Mouse (Mus musculus): ENCODE measurements around the gene Tbc1d10a.

The Tbc1d10a gene

DNA sequence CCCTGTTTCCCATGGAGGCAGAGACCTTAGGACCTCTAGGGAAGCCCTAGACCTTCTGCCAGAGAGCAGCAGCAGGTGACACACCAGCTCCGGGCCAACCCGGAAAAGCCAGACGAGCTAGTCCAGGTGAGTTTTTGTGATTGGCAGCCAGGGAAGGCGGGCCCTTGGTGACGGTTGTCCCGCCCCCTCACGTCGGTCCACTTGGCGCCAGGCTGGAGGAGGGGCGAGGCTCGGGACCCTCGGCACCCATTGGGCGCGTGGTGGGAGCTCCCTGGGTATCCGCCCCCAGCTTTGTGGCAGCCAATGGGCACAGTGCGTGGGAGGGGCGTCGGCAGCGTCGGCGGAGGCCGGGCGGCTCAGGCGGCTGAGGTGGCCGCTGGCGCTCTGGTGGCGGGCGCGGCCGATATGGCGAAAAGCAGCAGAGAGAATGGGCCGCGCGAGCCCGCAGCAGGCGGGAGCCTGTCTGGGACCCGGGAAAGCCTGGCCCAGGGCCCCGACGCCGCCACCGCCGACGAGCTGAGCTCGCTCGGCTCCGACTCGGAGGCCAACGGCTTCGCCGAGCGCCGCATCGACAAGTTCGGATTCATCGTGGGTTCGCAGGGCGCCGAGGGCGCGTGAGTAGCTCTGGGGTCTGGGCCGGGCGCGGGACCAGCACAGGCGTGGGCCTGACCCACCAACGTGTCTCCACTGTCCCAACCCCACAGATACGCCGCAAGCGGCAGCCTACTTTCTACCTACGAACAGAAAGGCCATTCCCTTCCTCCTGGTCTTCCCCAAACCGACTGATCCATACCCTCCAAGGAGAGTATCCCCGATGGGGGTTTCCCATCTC lies at the start of gene Tbc1d10a:
Tbc1d10a (plus strand) TSS at position 304 of the 832 bp plus-strand sequence.
- DNase-seq (ENCODE audit: extremely low read depth, low read depth): peak; percentile 82

DNA sequence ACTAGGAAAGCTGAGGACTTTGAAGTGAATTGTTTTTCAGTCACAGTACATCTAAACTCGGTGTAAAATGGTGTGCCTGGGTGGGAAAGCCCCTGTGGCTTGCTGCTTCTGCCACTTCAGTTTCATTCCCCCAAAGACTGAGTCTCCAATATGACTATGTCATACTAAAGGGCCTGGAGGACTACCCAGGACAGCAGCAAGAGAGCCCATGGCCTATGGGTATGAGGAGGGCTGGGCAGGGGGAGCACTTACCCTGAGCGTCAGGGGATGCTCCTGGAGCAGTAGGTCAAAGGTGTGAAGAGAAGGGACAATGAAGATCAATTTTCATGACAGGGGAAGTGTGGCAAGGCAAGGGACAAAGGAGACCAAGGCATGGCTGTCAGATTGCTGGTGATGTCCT lies 47.6 kb upstream of the Tbc1d10a start:
- no peak for DNase-seq (ENCODE audit: extremely low read depth, low read depth)

DNA sequence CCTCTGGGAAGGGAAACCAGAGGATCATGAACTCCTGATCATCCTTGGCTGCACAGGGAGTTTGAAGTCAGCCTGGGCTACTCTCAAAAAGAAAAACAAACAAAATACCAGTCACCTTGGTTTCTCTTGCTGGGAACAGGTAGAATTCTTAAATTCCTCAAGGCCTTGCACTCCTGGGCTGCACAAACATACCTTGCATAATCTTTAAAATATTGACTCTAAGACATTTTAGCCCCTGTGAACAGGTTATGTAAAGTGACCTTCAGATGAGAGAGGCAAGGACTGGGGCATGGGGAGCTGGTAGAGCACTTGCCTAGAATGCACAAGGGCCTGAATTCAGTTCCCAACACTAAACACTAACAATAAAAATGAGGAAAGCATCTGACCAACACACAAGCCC lies 45.1 kb upstream of the Tbc1d10a start:
- no peak for DNase-seq (ENCODE audit: extremely low read depth, low read depth)

DNA sequence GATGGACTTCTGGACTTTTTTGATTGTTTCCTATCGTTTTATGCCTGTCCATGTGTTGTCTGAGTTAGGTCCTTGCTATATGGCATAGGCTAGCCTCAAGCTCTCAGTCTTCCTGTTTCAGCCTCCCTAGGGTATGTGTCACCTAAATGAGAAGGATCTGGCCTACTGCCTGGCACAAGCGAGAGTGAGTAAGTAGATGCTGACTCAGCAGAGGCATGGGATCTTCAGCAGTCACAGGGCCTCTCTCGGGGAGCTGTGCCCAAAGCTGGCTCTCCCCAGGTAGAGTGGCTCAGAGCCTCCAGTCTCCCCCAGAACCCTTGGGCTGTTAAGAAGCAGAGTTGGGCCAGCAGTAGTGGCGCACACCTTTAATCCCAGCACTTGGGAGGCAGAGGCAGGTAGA lies 44.2 kb upstream of the Tbc1d10a start:
- DNase-seq (ENCODE audit: extremely low read depth, low read depth): no peak

DNA sequence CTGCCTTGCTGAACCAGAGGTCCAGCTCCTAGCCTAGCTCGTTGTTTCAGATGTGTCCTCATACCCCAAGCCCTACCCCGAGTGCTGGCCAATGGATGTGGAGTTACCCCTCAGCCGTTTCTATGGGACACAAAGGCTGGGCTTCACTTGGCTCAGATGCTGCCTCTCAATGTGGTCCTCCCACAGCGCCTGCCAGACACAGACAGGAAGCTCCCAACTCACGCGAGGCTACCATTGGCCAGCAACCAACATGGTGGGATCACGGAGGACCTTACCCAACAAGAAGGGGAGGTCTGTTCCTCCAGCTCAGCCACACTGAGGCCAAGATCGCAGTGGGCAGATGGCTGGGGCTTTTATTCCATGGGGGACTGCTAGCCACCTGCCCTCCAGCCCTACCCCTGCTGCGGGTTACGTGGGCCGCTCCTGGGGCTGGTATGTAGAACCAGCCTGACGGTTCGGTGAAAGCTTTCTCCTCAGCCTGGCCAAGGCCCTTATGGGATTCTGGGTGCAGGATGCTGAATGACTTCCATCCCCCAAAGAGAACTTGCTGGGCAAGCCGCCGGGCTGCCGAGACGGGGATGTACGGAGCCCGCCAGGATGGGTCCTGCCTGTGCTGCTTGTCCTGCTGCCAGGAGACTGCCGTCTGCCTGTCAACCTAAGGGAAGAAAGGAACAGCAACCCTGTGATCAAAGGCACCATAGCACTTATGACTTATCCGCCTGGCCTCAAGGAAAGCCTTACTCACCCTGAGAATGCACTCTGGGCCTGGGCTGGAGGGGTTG lies 43.1 kb upstream of the Tbc1d10a start:
- DNase-seq (ENCODE audit: extremely low read depth, low read depth): no peak

DNA sequence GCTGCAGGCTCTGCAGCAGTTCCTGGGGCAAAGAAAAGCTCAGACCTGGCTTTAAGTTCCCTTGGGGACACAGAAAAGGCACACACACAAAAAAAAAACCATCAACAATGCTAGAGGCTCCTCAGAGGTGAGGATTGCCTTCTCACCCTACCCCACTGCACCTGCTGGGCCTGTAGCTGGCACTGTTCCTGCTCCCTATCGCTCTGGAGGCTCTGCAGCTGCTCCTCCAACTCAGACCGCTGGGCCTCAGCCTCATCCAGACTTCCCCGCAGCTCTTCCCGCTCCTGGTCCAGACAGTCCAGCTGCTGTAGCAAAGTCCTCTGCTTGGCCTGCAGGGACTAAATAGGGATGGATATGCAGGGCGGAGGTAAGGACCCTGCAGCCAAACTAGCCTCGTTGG lies 40.2 kb upstream of the Tbc1d10a start:
- DNase-seq (ENCODE audit: extremely low read depth, low read depth): no peak

DNA sequence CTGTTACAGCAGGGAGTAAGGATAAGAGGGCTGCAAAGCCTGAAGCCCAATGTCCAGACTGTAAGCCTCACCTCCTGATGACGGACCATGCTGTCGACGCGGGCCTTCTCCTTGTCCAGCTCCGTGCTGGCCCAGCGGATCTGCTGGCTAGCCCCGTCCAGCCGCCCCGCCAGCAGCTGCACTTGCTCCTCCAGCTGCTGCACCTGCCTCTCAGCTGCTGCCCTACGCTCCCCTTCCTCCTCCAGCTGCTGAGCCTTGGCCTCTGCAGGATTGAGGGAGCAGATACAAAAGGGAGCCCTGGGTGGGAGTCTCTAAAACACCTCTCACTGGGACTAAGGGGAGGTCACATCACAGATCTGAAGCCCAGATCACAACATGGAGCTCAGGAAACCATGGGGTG lies 39.5 kb upstream of the Tbc1d10a start:
- DNase-seq (ENCODE audit: extremely low read depth, low read depth): no peak

DNA sequence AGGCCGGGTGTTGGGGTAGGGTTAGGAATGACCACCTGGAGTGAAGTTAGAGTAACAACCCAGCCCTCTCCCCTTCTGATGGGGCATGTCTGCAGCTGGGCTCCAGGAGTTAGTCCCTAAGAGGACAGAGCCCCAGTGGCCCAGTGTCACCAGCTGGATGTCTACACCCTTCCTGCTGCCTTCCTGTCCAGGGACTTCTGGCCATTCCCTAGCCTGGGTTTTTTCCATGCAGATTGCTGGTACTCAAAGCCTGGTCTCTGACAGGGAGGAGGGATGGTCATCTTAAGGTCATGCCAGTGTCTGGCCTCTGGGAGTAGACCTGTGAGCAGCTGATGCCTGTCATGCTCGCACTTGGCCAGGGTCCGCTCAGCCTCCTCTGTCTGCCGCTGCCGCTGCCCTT lies 38.5 kb upstream of the Tbc1d10a start:
- DNase-seq (ENCODE audit: extremely low read depth, low read depth): no peak

DNA sequence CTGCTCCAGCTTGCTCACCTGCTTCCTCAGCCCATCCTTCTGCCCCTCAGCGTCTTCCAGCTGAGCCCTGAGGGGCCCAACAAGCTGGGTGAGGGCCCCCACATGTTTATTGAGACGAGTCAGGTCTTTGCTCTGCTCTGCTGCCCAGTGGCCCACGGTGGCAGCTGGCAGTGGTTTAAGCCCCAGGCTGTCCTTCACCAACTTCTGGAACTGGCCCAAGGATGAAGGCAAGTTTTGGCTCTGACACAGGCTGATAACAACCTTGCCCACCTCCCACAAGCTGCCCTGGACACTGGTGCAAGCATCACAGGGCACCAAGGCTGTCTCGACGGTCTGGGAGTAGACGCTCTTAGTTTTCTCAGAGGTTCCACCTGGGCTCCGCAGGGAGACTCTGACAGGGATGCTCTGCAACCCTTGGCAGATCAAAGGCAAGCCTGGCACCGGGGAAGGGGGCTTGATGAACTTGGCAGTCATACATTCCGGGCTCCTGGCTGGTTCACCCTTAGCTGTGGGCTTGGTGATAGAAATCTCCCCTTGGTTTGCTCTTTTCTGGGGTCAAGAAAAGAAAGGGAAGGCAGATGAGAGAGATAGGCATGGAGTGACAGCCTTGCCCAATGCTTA lies 37.9 kb upstream of the Tbc1d10a start:
- no peak for DNase-seq (ENCODE audit: extremely low read depth, low read depth)

DNA sequence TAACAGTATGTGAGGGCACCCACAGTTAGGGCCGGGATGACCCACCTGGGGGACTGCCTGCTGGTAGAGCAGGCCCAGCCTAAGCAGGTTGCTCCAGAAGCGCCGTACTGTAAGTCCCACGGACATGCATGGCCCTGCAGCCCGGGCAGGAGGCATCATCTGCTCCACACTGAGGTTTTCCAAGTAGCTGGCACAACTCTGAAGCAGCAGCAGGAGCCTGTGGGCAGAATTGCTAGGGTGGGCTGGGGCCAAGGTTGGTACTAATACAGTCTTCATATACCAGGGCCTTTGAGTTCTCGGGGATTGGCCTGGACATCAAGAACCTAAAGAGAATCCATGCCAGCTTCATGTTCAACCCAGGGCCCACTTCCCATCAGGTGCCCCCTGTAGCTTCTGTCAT lies 36.7 kb upstream of the Tbc1d10a start:
- DNase-seq (ENCODE audit: extremely low read depth, low read depth): no peak

DNA sequence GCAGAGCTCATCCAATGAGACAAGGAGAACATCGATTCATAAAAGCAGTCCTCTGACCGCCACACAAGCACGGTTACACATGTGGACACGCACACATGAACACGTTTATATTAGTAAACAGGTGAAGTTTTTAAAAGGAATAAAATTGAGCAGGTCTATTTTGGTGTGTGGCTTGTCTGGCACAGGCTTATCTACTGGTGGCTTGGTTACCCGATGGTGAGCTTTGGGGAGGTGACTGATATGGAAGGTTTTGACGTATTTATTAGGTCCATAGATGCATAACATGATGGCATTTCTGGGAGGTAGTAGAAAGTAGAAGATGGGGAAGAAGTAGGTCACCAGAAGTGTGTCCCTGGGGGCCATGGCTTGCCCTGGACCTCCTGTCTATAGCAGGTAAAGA lies 32.9 kb upstream of the Tbc1d10a start:
- DNase-seq (ENCODE audit: extremely low read depth, low read depth): no peak

DNA sequence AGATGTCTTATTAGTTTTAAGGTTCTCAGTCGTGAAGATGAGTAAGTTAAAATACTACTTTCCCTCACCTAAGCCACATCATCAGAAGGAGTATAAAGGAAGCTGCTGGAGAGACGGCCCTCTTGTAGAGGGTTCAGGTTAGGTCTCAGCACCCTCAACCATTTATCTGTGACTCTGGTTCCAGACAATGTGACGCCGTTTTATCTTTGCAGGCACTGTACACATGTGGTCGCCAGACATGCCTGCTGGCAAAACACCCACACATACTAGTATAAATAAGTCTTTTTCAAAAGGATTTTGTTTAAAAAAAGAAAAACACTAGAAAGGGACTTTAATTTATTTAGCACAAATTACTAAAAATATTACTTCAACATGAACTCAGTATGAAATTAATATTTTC lies 30.9 kb upstream of the Tbc1d10a start:
- no peak for DNase-seq (ENCODE audit: extremely low read depth, low read depth)

DNA sequence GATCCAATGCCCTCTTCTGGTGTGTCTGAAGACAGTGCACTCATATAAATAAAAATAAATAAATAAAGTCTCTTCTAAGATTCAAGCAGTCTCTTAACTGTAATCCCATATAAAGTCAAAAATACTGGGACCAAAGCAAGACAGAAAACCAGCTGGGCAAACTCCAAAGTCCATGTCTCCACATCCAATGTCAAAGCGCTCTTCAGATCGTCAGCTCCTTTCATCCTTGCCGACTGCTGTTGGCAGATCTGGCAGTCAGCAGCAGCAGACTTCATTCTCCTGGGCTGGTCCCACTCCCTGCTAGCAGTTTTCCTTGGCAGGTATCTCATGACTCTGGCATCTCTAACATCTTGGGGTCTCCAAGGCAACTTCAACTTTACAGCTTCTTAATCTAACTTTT lies 27.9 kb upstream of the Tbc1d10a start:
- no peak for DNase-seq (ENCODE audit: extremely low read depth, low read depth)

DNA sequence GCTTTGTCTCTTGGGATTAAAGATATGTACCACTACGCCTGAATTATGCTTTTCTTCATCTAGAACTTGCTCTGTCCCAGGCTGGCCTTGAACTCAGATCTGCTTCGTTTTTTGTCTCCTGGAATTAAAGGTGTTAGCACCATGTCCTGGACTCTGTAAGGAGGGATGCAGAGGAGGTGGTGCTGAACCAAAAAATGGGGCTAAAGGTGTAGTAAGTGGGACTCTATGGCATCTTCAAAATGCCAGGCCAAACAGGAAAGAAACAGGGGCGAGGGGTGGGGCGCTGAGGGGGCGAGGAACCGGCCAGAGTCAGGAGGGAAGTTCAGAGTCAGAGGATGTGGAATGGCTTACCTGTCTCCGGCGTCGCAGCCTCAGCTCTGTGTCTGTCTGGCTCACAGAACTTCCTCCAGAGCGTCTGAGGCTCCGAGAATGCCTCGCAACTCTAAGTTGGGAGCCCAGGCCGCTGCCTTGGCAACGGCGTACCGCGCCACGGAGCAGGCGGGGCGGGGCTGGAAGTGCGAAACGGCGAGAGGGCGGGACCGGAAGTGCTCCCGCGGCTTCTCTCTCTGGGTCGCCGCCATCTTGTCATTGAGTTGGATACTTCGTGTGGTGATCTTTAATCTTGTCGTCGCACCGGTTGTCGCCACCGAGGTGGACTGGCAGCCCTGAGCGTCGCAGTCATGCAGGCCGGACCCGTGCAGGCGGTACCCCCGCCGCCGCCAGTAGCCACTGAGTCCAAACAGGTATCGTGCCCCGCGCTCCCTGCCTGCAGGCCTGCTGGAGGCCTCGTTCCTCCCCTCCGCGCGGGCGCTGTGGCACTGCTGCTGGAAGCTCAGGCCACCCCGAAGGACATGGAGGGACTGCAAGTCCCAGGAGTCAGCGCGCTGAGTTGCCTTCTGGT lies 26.5 kb upstream of the Tbc1d10a start, which contains the start of the genes Ccdc157 and Sf3a1:
Ccdc157 (minus strand) TSS at position 486 of the 901 bp plus-strand sequence.
Sf3a1 (plus strand) TSS at position 543 of the 901 bp plus-strand sequence.
- peak; percentile 82 for DNase-seq (ENCODE audit: extremely low read depth, low read depth)

DNA sequence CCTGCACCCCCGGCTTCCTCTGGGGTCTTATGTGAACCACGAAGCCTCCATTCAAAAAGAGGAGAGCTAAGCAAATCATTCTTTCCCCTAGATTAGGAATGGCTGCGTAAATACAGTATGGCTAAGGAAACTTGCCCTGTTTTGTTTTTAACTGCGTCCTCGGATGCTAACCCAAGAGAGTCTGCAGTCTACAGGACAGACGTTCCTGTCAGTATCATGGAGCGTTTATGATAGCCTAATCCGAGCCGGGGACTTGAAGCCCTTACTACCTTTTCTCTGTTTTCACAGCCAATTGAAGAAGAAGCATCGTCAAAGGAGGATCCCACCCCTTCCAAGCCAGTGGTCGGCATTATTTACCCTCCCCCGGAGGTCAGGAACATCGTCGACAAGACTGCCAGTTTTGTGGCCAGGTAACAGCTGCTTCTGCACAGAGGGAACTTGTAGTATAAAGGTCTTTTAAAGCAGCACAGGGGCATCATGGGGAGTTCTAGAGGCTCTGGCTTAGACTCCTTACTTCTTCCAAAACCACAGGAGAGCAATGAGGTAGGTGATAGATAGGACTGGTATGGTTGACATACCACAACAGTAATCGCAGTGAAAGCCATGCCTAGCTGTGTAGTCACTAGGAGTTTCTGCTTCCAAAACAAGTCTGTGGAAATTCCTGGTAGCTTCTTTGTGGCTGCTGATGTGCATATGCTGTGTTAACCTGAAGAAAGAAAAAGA lies 25.7 kb upstream of the Tbc1d10a start:
- DNase-seq (ENCODE audit: extremely low read depth, low read depth): peak; percentile 19

DNA sequence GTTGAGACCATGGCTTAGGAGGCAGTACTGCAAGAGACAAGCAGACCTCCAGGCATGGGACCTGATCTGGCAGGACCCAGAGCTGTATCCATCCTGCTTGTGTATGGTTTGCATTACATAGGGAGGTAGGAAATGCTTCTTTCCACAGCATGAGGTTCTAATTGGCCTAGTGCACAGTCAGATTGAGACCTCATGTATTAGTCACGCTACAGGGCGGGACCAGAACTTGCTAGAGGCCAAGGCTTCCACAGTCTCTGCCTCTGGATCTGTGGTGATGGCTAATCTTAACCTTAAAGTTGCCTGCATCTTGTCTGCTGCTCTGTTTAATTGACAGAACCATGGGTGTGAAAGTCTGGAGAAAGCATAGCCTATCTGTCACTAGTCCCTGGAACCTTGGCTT lies 21.9 kb upstream of the Tbc1d10a start:
- DNase-seq (ENCODE audit: extremely low read depth, low read depth): no peak

DNA sequence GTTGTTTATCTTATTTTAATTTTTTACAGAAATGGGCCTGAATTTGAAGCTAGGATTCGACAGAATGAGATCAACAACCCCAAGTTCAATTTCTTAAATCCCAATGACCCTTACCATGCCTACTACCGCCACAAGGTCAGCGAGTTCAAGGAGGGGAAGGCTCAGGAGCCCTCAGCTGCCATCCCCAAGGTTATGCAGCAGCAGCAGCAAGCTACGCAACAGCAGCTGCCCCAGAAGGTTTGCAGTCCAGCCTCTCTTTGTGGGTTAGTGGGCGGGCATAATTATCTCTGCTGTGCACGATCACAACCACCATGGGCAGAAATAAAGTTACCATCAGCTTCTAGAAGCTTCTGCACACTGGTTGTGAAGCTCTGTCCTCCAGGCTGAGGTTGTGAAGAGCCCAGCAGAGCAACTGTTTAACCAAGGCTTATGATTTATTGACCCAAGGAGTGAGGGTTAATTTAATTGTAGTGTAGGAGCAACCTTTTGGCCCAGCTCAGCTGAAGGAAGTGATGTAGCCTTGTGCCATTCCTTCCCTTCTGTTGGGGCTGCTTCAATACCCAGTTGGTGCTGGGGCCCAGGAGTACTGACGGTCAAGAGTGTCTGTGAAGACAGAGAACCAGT lies 20.0 kb upstream of the Tbc1d10a start:
- DNase-seq (ENCODE audit: extremely low read depth, low read depth): no peak

DNA sequence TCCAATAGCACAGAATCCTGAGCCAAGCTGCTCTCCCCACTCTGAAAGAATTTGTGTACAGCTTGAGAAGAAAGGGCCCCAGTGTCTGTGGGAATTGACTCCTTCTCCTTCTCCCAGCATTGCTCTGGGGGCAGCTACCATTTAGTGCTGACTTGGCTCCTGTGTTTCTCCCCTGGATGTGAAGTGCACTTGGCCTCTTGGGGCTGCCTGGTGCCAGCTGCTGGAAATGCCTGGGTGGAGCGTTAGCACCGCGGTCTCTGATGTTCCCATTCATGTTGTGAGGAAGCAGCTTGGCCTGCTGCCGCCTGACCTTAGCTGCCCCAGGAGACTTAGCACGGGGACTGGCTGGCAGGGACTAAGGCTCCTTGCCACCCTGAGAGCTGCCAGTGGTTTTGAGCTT lies 12.0 kb upstream of the Tbc1d10a start:
- DNase-seq (ENCODE audit: extremely low read depth, low read depth): no peak

DNA sequence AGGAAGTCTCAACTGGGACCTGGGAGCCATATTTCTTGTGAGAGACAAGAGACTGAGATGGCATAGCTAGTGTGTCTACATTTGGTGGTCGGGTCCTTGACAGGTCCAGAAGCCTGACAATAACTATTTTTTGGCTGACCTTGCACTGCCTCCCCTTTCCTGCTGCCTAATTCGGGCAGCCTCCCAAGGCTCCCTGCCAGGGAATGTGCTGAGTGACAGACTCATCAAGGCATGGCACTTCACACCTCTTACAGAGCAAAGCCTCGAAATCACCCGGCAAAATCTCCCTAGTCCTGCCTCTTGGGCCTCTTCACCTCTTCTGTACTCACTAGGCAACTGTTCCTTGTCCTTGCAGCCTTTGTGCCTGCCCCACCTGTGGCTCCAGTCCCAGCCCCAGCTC lies 8.9 kb upstream of the Tbc1d10a start:
- no peak for DNase-seq (ENCODE audit: extremely low read depth, low read depth)

DNA sequence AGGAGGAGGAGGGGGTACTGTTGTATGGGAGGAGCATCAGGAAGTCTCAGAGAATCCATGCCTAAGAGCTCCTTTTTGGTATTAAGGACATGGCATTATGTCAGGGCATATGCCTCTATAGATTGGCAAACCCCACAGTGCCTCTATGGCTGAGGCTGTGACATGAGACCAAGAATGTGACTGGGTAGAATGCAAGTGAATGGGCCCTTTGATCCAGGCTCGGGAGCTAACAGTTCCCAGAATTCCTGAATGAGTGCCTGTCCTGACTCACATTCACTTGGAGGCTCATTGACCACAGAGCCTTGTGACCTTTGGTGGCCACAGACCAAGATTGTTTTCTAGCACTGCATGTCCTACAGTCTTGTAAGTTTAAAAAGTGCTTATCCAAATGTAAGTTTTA lies 4.5 kb upstream of the Tbc1d10a start:
- DNase-seq (ENCODE audit: extremely low read depth, low read depth): no peak

Data from MEL-GATA-1-ER (cell line).